In the genomic region with DNA sequence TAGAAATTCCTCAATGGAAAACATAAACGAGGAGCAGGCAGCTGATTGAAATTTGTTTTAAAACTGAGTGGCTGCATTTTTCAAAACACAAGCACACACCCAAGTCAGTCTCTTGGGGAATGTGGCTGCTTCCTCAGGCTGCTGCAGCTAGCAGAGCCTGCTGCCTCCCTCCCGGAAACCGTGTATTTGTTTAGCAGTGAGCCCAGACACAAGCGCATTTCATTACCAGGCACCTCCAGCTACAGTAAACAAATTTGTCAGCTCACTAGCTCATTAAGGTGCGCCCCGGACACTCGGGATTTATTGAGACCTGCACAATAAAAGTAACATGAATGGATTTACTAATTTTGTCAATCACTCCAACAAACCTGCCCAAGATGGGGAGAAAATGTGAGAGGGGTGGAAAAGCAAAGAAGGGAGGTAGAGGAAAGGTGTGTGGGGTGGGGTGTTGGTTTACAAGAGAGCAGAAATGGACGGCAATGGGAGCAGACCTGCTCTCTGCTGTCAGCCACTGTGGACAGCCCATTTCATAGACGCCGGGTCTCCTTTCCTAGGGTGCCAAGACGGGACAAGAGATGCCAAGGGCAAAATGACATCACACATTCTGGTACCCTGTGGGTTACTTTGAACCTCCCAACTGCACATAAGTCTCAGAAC, we compare ENCODE assay signal across 8 mouse cellular contexts.
A peak's percentile ranks its signal among the peaks of the same experiment; 100 is the strongest.
DNase-seq lines count a peak whose midpoint lies in the region; ATAC-seq and TF ChIP-seq lines count a peak whose summit lies in the region.
"Had no signal": no experiment of that assay in that cellular context is flagged by ENCODE, and none has a peak within 500 bp of the region (broad histone marks: within the 10 kb centered on the region; RNA-seq: fewer than 3 reads in every experiment).

No protein-coding gene starts in this region.

- H3K4me2 ChIP-seq in hindbrain, embryonic 15.5 days = no peak overlapping the region
- H3K4me2 ChIP-seq in lung, postnatal 0 days (replicated peaks; ENCODE audit: low read depth, low read length) = no peak overlapping the region

- no peaks in the 10 kb centered on the region for H3K27me3 ChIP-seq in hindbrain, embryonic 15.5 days
- no peaks in the 10 kb centered on the region for H3K27me3 ChIP-seq in lung, postnatal 0 days (replicated peaks; ENCODE audit: insufficient read depth, low read length)

- peak; percentile 79 for DNase-seq in brain, embryonic 14.5 days (ENCODE audit: low read depth)
- peak; percentile 74 for DNase-seq in lung, postnatal 0 days (ENCODE audit: low spot score)
- no peak for DNase-seq in left cerebral cortex, adult 9 months (ENCODE audit: low spot score in 2 of 2)
- no peak for DNase-seq in urinary bladder, adult 18-20 months (ENCODE audit: low spot score in 2 of 2)
- no peak for DNase-seq in cerebellum, postnatal 4 days (ENCODE audit: low spot score in 2 of 2)

- WGBS in hindbrain, embryonic 15.5 days = 11% methylated on average over 11 of the region's 11 CpGs
- 19% methylated on average over 11 of the region's 11 CpGs for WGBS in lung, postnatal 0 days

- no peaks in the 10 kb centered on the region for H3K36me3 ChIP-seq in hindbrain, embryonic 15.5 days
- H3K36me3 ChIP-seq in lung, postnatal 0 days (ENCODE audit: insufficient read depth, low read length) = no peaks in the 10 kb centered on the region

- no peak overlapping the region for H3K9ac ChIP-seq in hindbrain, embryonic 15.5 days
- H3K9ac ChIP-seq in lung, postnatal 0 days (replicated peaks; ENCODE audit: low read depth) = no peak overlapping the region
- H3K9ac ChIP-seq: liver, embryonic 14.5 days had no signal

- ATAC-seq in hindbrain, embryonic 15.5 days (ENCODE audit: low FRiP score, low read depth) = no peak
- peak; percentile 54 for ATAC-seq in lung, postnatal 0 days

- TF ChIP-seq CTCF in brain, embryonic 14.5 days (IDR thresholded peaks at IDR 0.05; ENCODE audit: borderline replicate concordance, extremely low read depth, insufficient read depth, insufficient read length) = no peak
- TF ChIP-seq CTCF in cortical plate, adult 2 months (IDR thresholded peaks at IDR 0.05; ENCODE audit: extremely low read depth, insufficient read depth, low read length) = no peak
- no peak for TF ChIP-seq CTCF in lung, postnatal 0 days (IDR thresholded peaks at IDR 0.05)

- no peak overlapping the region for H3K4me3 ChIP-seq in cortical plate, adult 2 months (ENCODE audit: insufficient read depth, low read length)
- H3K4me3 ChIP-seq in hindbrain, embryonic 15.5 days = no peak overlapping the region
- no peak overlapping the region for H3K4me3 ChIP-seq in lung, postnatal 0 days (ENCODE audit: low read depth, low read length)

- H3K9me3 ChIP-seq in hindbrain, embryonic 15.5 days = no peaks in the 10 kb centered on the region
- H3K9me3 ChIP-seq in lung, postnatal 0 days (ENCODE audit: low read length) = no peaks in the 10 kb centered on the region

- no peak for TF ChIP-seq POLR2A in brain, embryonic 14.5 days (IDR thresholded peaks at IDR 0.05; ENCODE audit: borderline replicate concordance, extremely low read depth, insufficient read depth, insufficient read length, poor library complexity, severe bottlenecking)
- TF ChIP-seq POLR2A in cortical plate, adult 2 months (IDR thresholded peaks at IDR 0.05; ENCODE audit: extremely low read depth, insufficient read depth, low read length) = no peak

- peak; percentile 64; the same call in 1 of the 2 replicates for TF ChIP-seq EP300 in lung, postnatal 0 days (IDR thresholded peaks at IDR 0.05)

- H3K4me1 ChIP-seq in cortical plate, adult 2 months (ENCODE audit: control insufficient read depth, insufficient read depth, low read length) = peaks cover 15% of the 10 kb centered on the region
- peaks cover 49% of the 10 kb centered on the region for H3K4me1 ChIP-seq in hindbrain, embryonic 15.5 days (replicated peaks)
- H3K4me1 ChIP-seq in lung, postnatal 0 days (ENCODE audit: insufficient read depth, low read depth, low read length) = peaks cover 29% of the 10 kb centered on the region; the same call in 1 of the 2 replicates

- H3K27ac ChIP-seq in cortical plate, adult 2 months (ENCODE audit: insufficient read depth, low read length) = peak overlapping the region; percentile 45; the same call in 1 of the 2 replicates
- 0 out of 2 replicates have a peak overlapping the region, but pooled peaks have one; percentile 2 for H3K27ac ChIP-seq in hindbrain, embryonic 15.5 days (replicated peaks)
- peak overlapping the region; percentile 69 for H3K27ac ChIP-seq in lung, postnatal 0 days (ENCODE audit: low read length)
- H3K27ac ChIP-seq: liver, embryonic 14.5 days had no signal

Comparison
In these comparisons a context has a peak if more than half of its experiments do, and no peak if none do; other contexts are left out.
1. DNase-seq: peak in brain, embryonic 14.5 days (single experiment) and lung, postnatal 0 days (single experiment); none in left cerebral cortex, adult 9 months (0 of 2), urinary bladder, adult 18-20 months (0 of 2) and cerebellum, postnatal 4 days (0 of 2).
2. H3K27ac ChIP-seq: peak in every context shown above with its lines; median percentile 69 in lung, postnatal 0 days; 45 in cortical plate, adult 2 months; 2 in hindbrain, embryonic 15.5 days.